7 mouse cellular contexts compared by ENCODE assay signal in the genomic region with DNA sequence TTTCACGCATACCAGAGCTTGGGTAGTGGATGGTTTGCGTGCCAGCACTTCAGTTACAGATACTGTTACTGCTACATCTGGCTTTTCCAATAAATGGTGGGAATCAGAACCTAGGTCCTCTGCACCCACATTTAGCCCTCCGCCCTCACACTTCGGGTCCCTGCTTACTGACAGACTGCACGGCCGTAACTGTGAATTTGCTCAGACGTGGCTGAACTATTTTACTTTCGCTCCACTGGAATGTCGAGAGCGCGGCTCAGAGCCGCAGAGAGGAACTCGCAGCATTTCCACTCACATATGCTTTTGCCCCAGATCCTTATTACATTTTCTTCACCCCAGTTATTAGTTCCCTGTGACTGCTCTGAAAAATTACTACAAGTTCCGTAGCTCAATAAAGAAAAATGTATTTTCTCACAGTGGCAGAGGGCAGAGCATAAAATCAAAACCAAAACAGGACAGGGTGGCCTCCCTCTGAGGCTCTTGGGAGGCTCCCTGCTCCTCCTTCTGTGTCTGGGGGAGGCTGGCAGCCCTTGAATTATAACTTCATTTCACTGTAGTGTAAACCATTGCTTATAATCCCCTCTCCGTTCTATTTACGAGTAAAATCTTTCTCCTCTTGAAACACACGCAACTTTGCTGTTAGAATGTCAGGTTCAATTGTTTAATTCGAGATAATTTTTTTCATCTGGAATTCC.
A peak's percentile ranks its signal among the peaks of the same experiment; 100 is the strongest.
DNase-seq lines count a peak whose midpoint lies in the region; ATAC-seq and TF ChIP-seq lines count a peak whose summit lies in the region.

No protein-coding gene starts in this region.

- TF ChIP-seq EP300 in heart, postnatal 0 days (IDR thresholded peaks at IDR 0.05; ENCODE audit: low read depth), result no peak

- TF ChIP-seq CTCF in heart, postnatal 0 days (IDR thresholded peaks at IDR 0.05; ENCODE audit: low read depth), result no peak
- TF ChIP-seq CTCF in lung, embryonic 14.5 days (IDR thresholded peaks at IDR 0.05; ENCODE audit: low read depth), result no peak

- peak overlapping the region; percentile 54 for H3K4me2 ChIP-seq in heart, postnatal 0 days (ENCODE audit: low read depth, low read length)
- H3K4me2 ChIP-seq in lung, embryonic 14.5 days, result peak overlapping the region; percentile 47

- peak overlapping the region; percentile 40 for H3K4me3 ChIP-seq in heart, postnatal 0 days (ENCODE audit: low read depth, low read length)
- peak overlapping the region; percentile 5; the same call in 1 of the 2 replicates for H3K4me3 ChIP-seq in lung, embryonic 14.5 days (ENCODE audit: low read depth, low read length)

- ATAC-seq in heart, postnatal 0 days (ENCODE audit: insufficient read depth, low read depth), result peak; percentile 57; the same call in 1 of the 2 replicates
- ATAC-seq in lung, embryonic 14.5 days (ENCODE audit: insufficient read depth), result peak; percentile 75; the same call in 1 of the 2 replicates

- H3K36me3 ChIP-seq in heart, postnatal 0 days (replicated peaks; ENCODE audit: control insufficient read depth, insufficient read depth, low read length), result no peaks in the 10 kb centered on the region
- no peaks in the 10 kb centered on the region for H3K36me3 ChIP-seq in lung, embryonic 14.5 days (ENCODE audit: insufficient read depth)

- peak; percentile 17 for DNase-seq in ovary, postnatal 36 days (ENCODE audit: low spot score)
- no peak for DNase-seq in ovary, postnatal 10 days (ENCODE audit: low spot score)
- DNase-seq in heart, postnatal 0 days (ENCODE audit: low spot score), result peak; percentile 20
- DNase-seq in lung, embryonic 14.5 days, result peak; percentile 54
- peak; percentile 5 for DNase-seq in yolk sac, embryonic 10.5 days (ENCODE audit: low spot score)
- DNase-seq in urinary bladder, postnatal 4 days (ENCODE audit: low spot score in 2 of 2), result no peak
- DNase-seq in spleen, adult 18-20 months, result no peak

- H3K27me3 ChIP-seq in heart, postnatal 0 days (ENCODE audit: control insufficient read depth, insufficient read depth, low read length), result no peaks in the 10 kb centered on the region
- no peaks in the 10 kb centered on the region for H3K27me3 ChIP-seq in lung, embryonic 14.5 days (ENCODE audit: insufficient read depth, low read length)

- 36% methylated on average over 18 of the region's 18 CpGs for WGBS in heart, postnatal 0 days
- 44% methylated on average over 18 of the region's 18 CpGs for WGBS in lung, embryonic 14.5 days

- peak overlapping the region; percentile 38; the same call in 1 of the 2 replicates for H3K9ac ChIP-seq in heart, postnatal 0 days (replicated peaks; ENCODE audit: low read depth, low read length)
- H3K9ac ChIP-seq in lung, embryonic 14.5 days, result no peak overlapping the region

- H3K9me3 ChIP-seq in heart, postnatal 0 days (replicated peaks; ENCODE audit: control insufficient read depth, low read length), result no peaks in the 10 kb centered on the region
- no peaks in the 10 kb centered on the region for H3K9me3 ChIP-seq in lung, embryonic 14.5 days (ENCODE audit: low read depth, low read length)

- H3K4me1 ChIP-seq in heart, postnatal 0 days (ENCODE audit: control insufficient read depth, insufficient read depth), result no peaks in the 10 kb centered on the region
- no peaks in the 10 kb centered on the region for H3K4me1 ChIP-seq in lung, embryonic 14.5 days (ENCODE audit: insufficient read depth)

- no peak overlapping the region for H3K27ac ChIP-seq in heart, postnatal 0 days (ENCODE audit: low read depth)
- H3K27ac ChIP-seq in lung, embryonic 14.5 days (ENCODE audit: low read depth), result peak overlapping the region; percentile 43

Comparison
In these comparisons a context has a peak if more than half of its experiments do, and no peak if none do; other contexts are left out.
1. DNase-seq: peak in ovary, postnatal 36 days (single experiment), heart, postnatal 0 days (single experiment), lung, embryonic 14.5 days (single experiment) and yolk sac, embryonic 10.5 days (single experiment); none in ovary, postnatal 10 days (single experiment), urinary bladder, postnatal 4 days (0 of 2) and spleen, adult 18-20 months (0 of 2).